Mouse (Mus musculus): ENCODE results near the gene Slc8a1. TPM values are rescaled to one million over a fixed set of nuclear protein-coding genes. Genes with fewer than 3 reads are reported as not detected.

Gene Slc8a1
- polyA plus RNA-seq, 2 experiments: 0.42 to 0.65 TPM

DNA sequence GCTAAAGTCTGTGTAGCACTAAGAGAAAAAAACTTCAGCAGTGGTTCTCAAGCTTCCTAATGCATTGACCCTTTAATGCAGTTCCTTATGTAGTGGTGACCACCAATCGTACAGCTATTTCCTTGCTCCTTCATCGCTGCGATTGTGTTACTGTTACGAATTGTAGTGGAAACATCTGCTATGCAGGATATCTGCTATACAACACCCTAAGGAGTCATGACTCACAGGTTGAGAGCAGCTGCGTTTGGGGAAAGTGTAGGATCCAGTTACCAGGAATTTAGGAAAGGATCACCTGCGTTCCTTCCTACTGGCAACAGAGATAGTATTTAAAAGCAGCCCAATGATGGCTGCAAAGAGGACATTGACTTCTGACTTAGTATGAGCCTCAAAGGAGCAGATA is 213.4 kb downstream of the Slc8a1 start:
- WGBS (ENCODE audit: insufficient replicate concordance): 61% methylated on average over 6 of the region's 6 CpGs
- H3K4me3 ChIP-seq (ENCODE audit: insufficient read depth in 1 of 2, low read depth in 2 of 2, low read length in 2 of 2): no peak overlapping the region
- ATAC-seq (ENCODE audit: insufficient read depth): no peak

GRCm38 (mm10) chr17:81523943-81524342 is 214.2 kb downstream of the Slc8a1 start:
- H3K9me3 ChIP-seq (ENCODE audit: control insufficient read depth, low read length): no peaks in the 10 kb centered on the region
- H3K9ac ChIP-seq (replicated peaks): no peak overlapping the region
- no peak for DNase-seq (ENCODE audit: low read depth in 3 of 3, low spot score in 3 of 3)
- no peak overlapping the region for H3K27ac ChIP-seq
- no peak for TF ChIP-seq CTCF (IDR thresholded peaks at IDR 0.05; ENCODE audit: low read depth)
- no peak for TF ChIP-seq EP300 (IDR thresholded peaks at IDR 0.05; ENCODE audit: low read depth)
- H3K4me2 ChIP-seq (ENCODE audit: low read depth): no peak overlapping the region
- 75% methylated on average over 2 of the region's 2 CpGs for WGBS (ENCODE audit: insufficient replicate concordance)
- no peak overlapping the region for H3K4me3 ChIP-seq (ENCODE audit: insufficient read depth in 1 of 2, low read depth in 2 of 2, low read length in 2 of 2)
- no peak for ATAC-seq (ENCODE audit: insufficient read depth)
- H3K27me3 ChIP-seq (ENCODE audit: control insufficient read depth, insufficient read depth, low read length): no peaks in the 10 kb centered on the region
- no peaks in the 10 kb centered on the region for H3K36me3 ChIP-seq (replicated peaks; ENCODE audit: control insufficient read depth, insufficient read depth, low read depth)
- H3K4me1 ChIP-seq (replicated peaks; ENCODE audit: control insufficient read depth in 2 of 2, insufficient read depth in 2 of 2, low read length in 1 of 2): no peaks in the 10 kb centered on the region

More for the DNA sequence above, 213.4 kb downstream of the Slc8a1 start:
- Histone ChIP-seq H3K27me3 (ENCODE audit: control insufficient read depth, insufficient read depth, low read length) (no peaks in the 10 kb centered on the region), H3K27ac (no peak overlapping the region), H3K4me1 (replicated peaks; ENCODE audit: control insufficient read depth in 2 of 2, insufficient read depth in 2 of 2, low read length in 1 of 2) (no peaks in the 10 kb centered on the region), H3K36me3 (replicated peaks; ENCODE audit: control insufficient read depth, insufficient read depth, low read depth) (no peaks in the 10 kb centered on the region), H3K4me2 (ENCODE audit: low read depth) (no peak overlapping the region), H3K9ac (replicated peaks) (no peak overlapping the region), H3K9me3 (ENCODE audit: control insufficient read depth, low read length) (no peaks in the 10 kb centered on the region)
- DNase-seq (ENCODE audit: low read depth in 3 of 3, low spot score in 3 of 3): no peak
- TF ChIP-seq EP300 (IDR thresholded peaks at IDR 0.05; ENCODE audit: low read depth) (no peak), CTCF (IDR thresholded peaks at IDR 0.05; ENCODE audit: low read depth) (no peak)

- no peak for TF ChIP-seq EP300 (IDR thresholded peaks at IDR 0.05; ENCODE audit: low read depth)
- TF ChIP-seq CTCF (IDR thresholded peaks at IDR 0.05; ENCODE audit: low read depth): no peak
- H3K27ac ChIP-seq: no peak overlapping the region
- no peaks in the 10 kb centered on the region for H3K4me1 ChIP-seq (replicated peaks; ENCODE audit: control insufficient read depth in 2 of 2, insufficient read depth in 2 of 2, low read length in 1 of 2)
- WGBS (ENCODE audit: insufficient replicate concordance): 65% methylated on average over 10 of the region's 10 CpGs
- H3K9me3 ChIP-seq (ENCODE audit: control insufficient read depth, low read length): no peaks in the 10 kb centered on the region
- H3K36me3 ChIP-seq (replicated peaks; ENCODE audit: control insufficient read depth, insufficient read depth, low read depth): no peaks in the 10 kb centered on the region
- no peak for DNase-seq (ENCODE audit: low read depth in 3 of 3, low spot score in 3 of 3)
- no peak for ATAC-seq (ENCODE audit: insufficient read depth)
- no peak overlapping the region for H3K4me2 ChIP-seq (ENCODE audit: low read depth)
- no peaks in the 10 kb centered on the region for H3K27me3 ChIP-seq (ENCODE audit: control insufficient read depth, insufficient read depth, low read length)
- no peak overlapping the region for H3K4me3 ChIP-seq (ENCODE audit: insufficient read depth in 1 of 2, low read depth in 2 of 2, low read length in 2 of 2)
- H3K9ac ChIP-seq (replicated peaks): no peak overlapping the region
These were observed 219.7 kb downstream of the Slc8a1 start for GRCm38 (mm10) chr17:81518316-81519025.

- no peak overlapping the region for H3K27ac ChIP-seq
- no peaks in the 10 kb centered on the region for H3K36me3 ChIP-seq (replicated peaks; ENCODE audit: control insufficient read depth, insufficient read depth, low read depth)
- TF ChIP-seq EP300 (IDR thresholded peaks at IDR 0.05; ENCODE audit: low read depth) (no peak), CTCF (IDR thresholded peaks at IDR 0.05; ENCODE audit: low read depth) (no peak)
- WGBS (ENCODE audit: insufficient replicate concordance): 72% methylated on average over 4 of the region's 4 CpGs
- no peak overlapping the region for H3K4me2 ChIP-seq (ENCODE audit: low read depth)
- H3K9me3 ChIP-seq (ENCODE audit: control insufficient read depth, low read length): no peaks in the 10 kb centered on the region
- ATAC-seq (ENCODE audit: insufficient read depth) (no peak), DNase-seq (ENCODE audit: low read depth in 3 of 3, low spot score in 3 of 3) (no peak)
- no peak overlapping the region for H3K4me3 ChIP-seq (ENCODE audit: insufficient read depth in 1 of 2, low read depth in 2 of 2, low read length in 2 of 2)
- no peak overlapping the region for H3K9ac ChIP-seq (replicated peaks)
- H3K27me3 ChIP-seq (ENCODE audit: control insufficient read depth, insufficient read depth, low read length): no peaks in the 10 kb centered on the region
- no peaks in the 10 kb centered on the region for H3K4me1 ChIP-seq (replicated peaks; ENCODE audit: control insufficient read depth in 2 of 2, insufficient read depth in 2 of 2, low read length in 1 of 2)
These were observed 222.0 kb downstream of the Slc8a1 start for GRCm38 (mm10) chr17:81516155-81516554.

DNA sequence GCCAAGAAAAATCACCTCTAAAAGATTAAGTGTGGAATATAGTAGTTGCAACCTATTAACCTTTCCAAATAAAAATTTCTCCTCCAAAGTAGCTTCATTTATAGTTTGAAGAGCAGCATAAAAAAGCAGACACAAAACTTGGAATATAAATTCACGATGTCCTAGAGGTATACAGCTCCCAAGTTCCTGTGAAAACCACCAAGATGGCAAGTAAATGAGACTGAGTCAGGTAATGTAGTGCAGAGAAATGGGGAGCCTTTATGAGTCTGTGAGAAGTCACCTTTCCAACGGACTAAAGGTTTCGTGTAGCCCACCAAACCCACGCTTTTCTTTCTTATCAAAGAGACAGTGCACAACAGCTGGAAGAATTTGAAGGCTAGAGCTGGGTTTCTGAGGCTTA is 224.2 kb downstream of the Slc8a1 start:
- Histone ChIP-seq H3K9ac (replicated peaks) (no peak overlapping the region), H3K27ac (no peak overlapping the region), H3K4me2 (ENCODE audit: low read depth) (no peak overlapping the region), H3K9me3 (ENCODE audit: control insufficient read depth, low read length) (no peaks in the 10 kb centered on the region), H3K27me3 (ENCODE audit: control insufficient read depth, insufficient read depth, low read length) (no peaks in the 10 kb centered on the region), H3K4me1 (replicated peaks; ENCODE audit: control insufficient read depth in 2 of 2, insufficient read depth in 2 of 2, low read length in 1 of 2) (no peaks in the 10 kb centered on the region), H3K36me3 (replicated peaks; ENCODE audit: control insufficient read depth, insufficient read depth, low read depth) (no peaks in the 10 kb centered on the region), H3K4me3 (ENCODE audit: insufficient read depth in 1 of 2, low read depth in 2 of 2, low read length in 2 of 2) (no peak overlapping the region)
- DNase-seq (ENCODE audit: low read depth in 3 of 3, low spot score in 3 of 3) (no peak), ATAC-seq (ENCODE audit: insufficient read depth) (no peak)
- no peak for TF ChIP-seq EP300 (IDR thresholded peaks at IDR 0.05; ENCODE audit: low read depth)
- TF ChIP-seq CTCF (IDR thresholded peaks at IDR 0.05; ENCODE audit: low read depth): no peak
- WGBS (ENCODE audit: insufficient replicate concordance): 43% methylated on average over 4 of the region's 4 CpGs
